Mouse (Mus musculus) CH12.LX (cell line): ENCODE data around the gene Syne3. TPM values are rescaled to one million over a fixed set of nuclear protein-coding genes. Genes with fewer than 3 reads are reported as not detected.

Experiments used
- DNase-seq: peaks from one replicate; pipeline ENCODE4 v3.0.0-alpha.2; 2013; ENCODE audit errors: extremely low read depth
- H3K27ac ChIP-seq: 2 replicates; pipeline ENCODE4 v1.5.1; 2012; ENCODE audit warnings: low read depth, mild to moderate bottlenecking, control low read depth, moderate library complexity; ENCODE audit not compliant: insufficient read depth
- H3K27me3 ChIP-seq: replicated peaks from 2 replicates; pipeline ENCODE3; 2012; ENCODE audit warnings: inconsistent platforms
- H3K36me3 ChIP-seq, 2 experiments: replicated peaks in 1 of 2; 2 replicates each; pipeline versions ENCODE3 to v1.6.1; 2012; ENCODE audit warnings: inconsistent platforms in 1 of 2, low read length in 1 of 2, mild to moderate bottlenecking in 1 of 2, mixed read lengths in 1 of 2, moderate library complexity in 1 of 2; ENCODE audit not compliant: control insufficient read depth in 1 of 2, insufficient read depth in 1 of 2
- H3K4me1 ChIP-seq, 2 experiments: 2 replicates each; pipeline ENCODE4 v1.6.1; 2012; ENCODE audit warnings: inconsistent platforms in 1 of 2, moderate library complexity in 1 of 2; ENCODE audit not compliant: insufficient read depth in 2 of 2, control insufficient read depth in 1 of 2
- H3K4me2 ChIP-seq: 2 replicates; pipeline ENCODE4 v1.6.1; 2012; ENCODE audit warnings: low read depth, mild to moderate bottlenecking, control low read depth; ENCODE audit not compliant: poor library complexity, insufficient read depth, severe bottlenecking
- H3K4me3 ChIP-seq, 3 experiments: fragments of 150-350 bp in 1 of 3; sonication (generic) in 1 of 3; replicated peaks in 1 of 3; 2 replicates each; pipeline versions ENCODE3 to v1.5.1; 2011 to 2012; ENCODE audit warnings: low read depth in 2 of 3, low read length in 2 of 3, mild to moderate bottlenecking in 2 of 3, moderate library complexity in 2 of 3, control low read depth in 1 of 3, improper control_type of control experiment in 1 of 3, inconsistent platforms in 1 of 3, mixed read lengths in 1 of 3; ENCODE audit not compliant: poor library complexity in 1 of 3
- H3K79me2 ChIP-seq: replicated peaks from 2 replicates; pipeline ENCODE4 v1.6.1; 2012; ENCODE audit warnings: mild to moderate bottlenecking, moderate library complexity; ENCODE audit not compliant: control insufficient read depth, poor library complexity, insufficient read depth, severe bottlenecking; ENCODE audit errors: extremely low read depth
- H3K9ac ChIP-seq: 2 replicates; pipeline ENCODE4 v1.6.1; 2012; ENCODE audit warnings: low read depth, mild to moderate bottlenecking, control low read depth, moderate library complexity; ENCODE audit not compliant: insufficient read depth
- H3K9me3 ChIP-seq: replicated peaks from 2 replicates; pipeline ENCODE3; 2012; ENCODE audit warnings: low read length, inconsistent platforms, mixed read lengths
- E2F4 ChIP-seq: IDR thresholded peaks from 2 replicates; pipeline ENCODE4 v1.6.1; 2011; ENCODE audit warnings: low read depth, low read length, improper control_type of control experiment; ENCODE audit not compliant: insufficient replicate concordance
- GABPA ChIP-seq: IDR thresholded peaks from 2 replicates; pipeline ENCODE4 v1.6.1; 2012; ENCODE audit warnings: low read depth, low read length, improper control_type of control experiment, inconsistent platforms; ENCODE audit not compliant: insufficient replicate concordance
- MAFK ChIP-seq: IDR thresholded peaks from 2 replicates; pipeline ENCODE4 v1.6.1; 2011; ENCODE audit warnings: low read length, improper control_type of control experiment; ENCODE audit not compliant: insufficient replicate concordance
- MEF2A ChIP-seq: IDR thresholded peaks from 2 replicates; pipeline ENCODE4 v1.6.1; 2014; ENCODE audit warnings: low read depth, mild to moderate bottlenecking, inconsistent platforms, low read length, improper control_type of control experiment, borderline replicate concordance
- MXI1 ChIP-seq: IDR thresholded peaks from 2 replicates; pipeline ENCODE4 v1.6.1; 2011; ENCODE audit warnings: mild to moderate bottlenecking, low read depth, low read length, improper control_type of control experiment
- PAX5 ChIP-seq: IDR thresholded peaks from 2 replicates; pipeline ENCODE4 v1.6.1; 2012; ENCODE audit warnings: low read length, inconsistent platforms, mixed read lengths
- POLR2A ChIP-seq: IDR thresholded peaks from 2 replicates; pipeline ENCODE4 v1.6.1; 2011; ENCODE audit warnings: low read depth, mild to moderate bottlenecking, improper control_type of control experiment, low read length
- POLR2AphosphoS2 ChIP-seq: IDR thresholded peaks from 2 replicates; pipeline ENCODE4 v1.6.1; 2011; ENCODE audit warnings: low read depth, low read length, improper control_type of control experiment
- RCOR1 ChIP-seq: conservative IDR thresholded peaks from 2 replicates; pipeline ENCODE4 v1.6.1; 2012; ENCODE audit warnings: low read depth, mild to moderate bottlenecking, inconsistent platforms, low read length, improper control_type of control experiment
- TBP ChIP-seq: conservative IDR thresholded peaks from 2 replicates; pipeline ENCODE4 v1.6.1; 2011; ENCODE audit warnings: low read depth, low read length, improper control_type of control experiment
- TCF12 ChIP-seq: IDR thresholded peaks from 2 replicates; pipeline ENCODE4 v1.6.1; 2014; ENCODE audit warnings: low read depth, mild to moderate bottlenecking, inconsistent platforms, low read length, improper control_type of control experiment
- UBTF ChIP-seq: IDR thresholded peaks from 2 replicates; pipeline ENCODE4 v1.6.1; 2012; ENCODE audit warnings: low read depth, mild to moderate bottlenecking, inconsistent platforms, low read length, improper control_type of control experiment, moderate library complexity
- USF2 ChIP-seq: conservative IDR thresholded peaks from 2 replicates; pipeline ENCODE4 v1.6.1; 2011; ENCODE audit warnings: low read depth, low read length, improper control_type of control experiment
- ZC3H11A ChIP-seq: IDR thresholded peaks from 2 replicates; pipeline ENCODE4 v1.6.1; 2012; ENCODE audit warnings: low read depth, mild to moderate bottlenecking, inconsistent platforms, low read length, improper control_type of control experiment
- ZNF384 ChIP-seq: IDR thresholded peaks from 2 replicates; pipeline ENCODE4 v1.6.1; 2012; ENCODE audit warnings: low read depth, low read length, improper control_type of control experiment, inconsistent platforms
- dilution Hi-C: fragments of 300-500 bp; cut with MboI; formaldehyde crosslinking; loops from 2 replicates; pipeline ENCODE4 v1.14.3; 2020; ENCODE audit warnings: low sequenced_read_pairs; ENCODE audit not compliant: extremely low pct_unique_long_range_greater_than_20kb, extremely low pct_ligation_motif_present
- in situ Hi-C: fragments of 300-500 bp; cut with MboI; formaldehyde crosslinking; loops from 3 replicates; pipeline ENCODE4 v1.14.3; 2019; ENCODE audit warnings: low sequenced_read_pairs, low pct_ligation_motif_present, low pct_unique_long_range_greater_than_20kb, mixed read lengths
- polyA plus RNA-seq: library from polyadenylated mRNA; unstranded; fragments of >175 nt; gene quantifications from 2 replicates; pipeline ENCODE4 v1.2.1, GENCODE M21; 2012; ENCODE audit warnings: low read depth; ENCODE audit not compliant: insufficient read length
- total RNA-seq, 2 experiments: library from RNA; depleted of rRNA; stranded (reverse); fragments of 300-350 nt in 1 of 2; fragments of >200 nt in 1 of 2; gene quantifications; 2 replicates each; pipeline ENCODE4 v1.2.3; 2012 to 2014

The Syne3 gene
- total and polyA plus RNA-seq, 3 experiments: 5.3 to 18.7 (median 7.3) TPM

DNA sequence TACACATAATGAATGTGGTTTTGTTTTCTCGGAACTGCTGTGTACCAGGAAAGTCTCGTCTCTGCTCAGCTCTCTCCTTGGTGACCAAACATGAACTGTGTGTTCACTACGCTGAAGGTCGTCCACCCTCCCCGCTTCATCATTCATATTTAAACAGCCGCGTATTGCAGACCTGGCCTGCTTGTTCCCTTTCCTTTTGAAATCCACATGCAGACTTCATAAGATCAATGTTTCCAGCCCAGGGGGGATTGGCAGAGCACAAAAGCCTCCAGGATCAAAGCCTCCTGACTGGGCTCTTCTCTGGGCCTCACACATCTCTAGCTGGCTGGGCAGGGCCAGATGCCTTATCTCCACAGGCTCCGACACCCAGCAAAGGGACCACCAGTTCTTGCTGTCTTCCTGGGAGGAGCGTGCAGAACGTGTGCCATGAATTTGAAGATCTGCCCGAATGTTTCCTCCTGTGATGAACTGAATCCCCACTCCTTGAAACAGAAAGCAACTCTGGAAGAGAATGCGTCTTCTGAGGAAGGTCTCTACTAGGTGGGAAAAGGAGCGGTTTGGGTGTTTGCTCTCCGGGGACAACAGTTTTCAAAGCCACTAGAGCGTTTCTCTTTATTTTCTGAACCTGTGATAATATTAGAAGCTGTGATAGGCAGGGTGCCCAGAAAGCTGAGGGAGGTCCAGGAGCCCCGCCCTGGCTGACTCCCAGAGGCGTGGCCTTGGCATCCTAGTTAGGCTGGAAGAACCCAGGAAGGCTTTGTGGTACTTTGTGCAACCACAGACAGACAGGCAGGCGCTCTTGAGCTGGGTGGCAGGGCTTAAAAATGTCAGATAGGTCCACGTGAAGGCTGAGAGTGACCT lies 10.0 kb upstream of the Syne3 start:
- peaks cover 0 to 2% of the 10 kb centered on the region in 2 experiments for H3K36me3 ChIP-seq
- peaks cover 16 to 45% of the 10 kb centered on the region in 2 experiments for H3K4me1 ChIP-seq
- TF ChIP-seq MAFK: no peak
- TF ChIP-seq USF2: no peak
- no peak for TF ChIP-seq E2F4
- TF ChIP-seq PAX5: no peak
- TF ChIP-seq MEF2A: no peak
- no peak for TF ChIP-seq UBTF
- no peak for TF ChIP-seq ZNF384
- no peak for TF ChIP-seq MXI1
- TF ChIP-seq POLR2AphosphoS2: no peak
- no peak for TF ChIP-seq POLR2A
- TF ChIP-seq RCOR1: no peak
- TF ChIP-seq TCF12: no peak
- in situ Hi-C loops (no loop called here), dilution Hi-C loops (no loop called here)
- peaks cover 6% of the 10 kb centered on the region for H3K9me3 ChIP-seq
- no peak overlapping the region for H3K4me2 ChIP-seq
- no peaks in the 10 kb centered on the region for H3K79me2 ChIP-seq
- H3K4me3 ChIP-seq: no peak overlapping the region
- no peaks in the 10 kb centered on the region for H3K27me3 ChIP-seq
- no peak overlapping the region for H3K27ac ChIP-seq
- DNase-seq: no peak
- H3K9ac ChIP-seq: no peak overlapping the region

DNA sequence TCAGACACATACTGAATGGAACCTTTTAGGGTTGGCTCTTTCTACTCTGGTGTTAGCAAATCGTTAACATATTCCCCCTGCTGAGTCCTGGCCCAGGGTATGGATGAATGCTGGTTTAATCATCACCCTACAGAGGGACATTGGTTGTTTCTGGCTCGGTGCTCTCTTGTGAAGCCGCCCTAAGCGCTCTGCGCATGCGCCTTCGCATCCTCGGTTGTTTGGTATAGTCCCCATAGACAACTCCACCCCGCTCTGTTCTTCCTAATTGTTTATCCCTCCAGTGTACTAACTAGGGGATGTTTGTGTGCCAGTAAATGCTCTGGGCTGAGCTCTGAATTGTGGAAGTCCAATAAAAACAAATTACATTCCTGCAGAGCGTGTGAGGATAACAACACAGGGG lies 7.0 kb upstream of the Syne3 start:
- Histone ChIP-seq H3K79me2 (no peaks in the 10 kb centered on the region), H3K27me3 (no peaks in the 10 kb centered on the region), H3K36me3 (peaks cover 0 to 2% of the 10 kb centered on the region in 2 experiments), H3K4me3 (no peak overlapping the region), H3K27ac (no peak overlapping the region), H3K4me1 (peaks cover 19 to 61% of the 10 kb centered on the region in 2 experiments), H3K9ac (no peak overlapping the region), H3K9me3 (peaks cover 3% of the 10 kb centered on the region), H3K4me2 (no peak overlapping the region)
- no peak for TF ChIP-seq UBTF
- TF ChIP-seq ZC3H11A: no peak
- TF ChIP-seq MAFK: no peak
- TF ChIP-seq TBP: no peak
- TF ChIP-seq GABPA: no peak
- in situ Hi-C loops: no loop called here
- dilution Hi-C loops: no loop called here
- DNase-seq: no peak
